Mouse (Mus musculus) activated CD4-positive, CD25-positive, alpha-beta regulatory T cell, adult 9 weeks (primary cell): Measurements from ENCODE around the gene Olfr102. TPM values are rescaled to one million over a fixed set of nuclear protein-coding genes. Genes with fewer than 3 reads are reported as not detected.

ENCODE experiments used
- polyA plus RNA-seq: library from polyadenylated mRNA; unstranded; fragments of 100-300 nt; shearing (Covaris generic); gene quantifications from one replicate; pipeline ENCODE4 v1.2.1, GENCODE M21; 2017

Gene Olfr102
- polyA plus RNA-seq = not detected

GRCm38 (mm10) chr17:37316954-37317353, at the start of gene Olfr102:
Olfr102 (minus strand) TSS chr17:37317054.

GRCm38 (mm10) chr17:37359282-37359681, 42.4 kb upstream of the Olfr102 start, which contains the start of gene Olfr104-ps:
Olfr104-ps (plus strand) TSS chr17:37359582.

GRCm38 (mm10) chr17:37339598-37339997, 22.7 kb upstream of the Olfr102 start, which contains the start of gene Olfr103:
Olfr103 (minus strand) TSS chr17:37339698.

GRCm38 (mm10) chr17:37304213-37304612, 12.6 kb downstream of the Olfr102 start, which contains the start of gene Olfr101:
Olfr101 (minus strand) TSS chr17:37304313.

GRCm38 (mm10) chr17:37283360-37283759, 33.5 kb downstream of the Olfr102 start, which contains the start of gene Olfr99:
Olfr99 (minus strand) TSS chr17:37283460.

GRCm38 (mm10) chr17:37270058-37270701, 46.7 kb downstream of the Olfr102 start, which contains the start of gene H2-M3:
H2-M3 (plus strand) TSS chr17:37270220.

GRCm38 (mm10) chr17:37263626-37264025, 53.2 kb downstream of the Olfr102 start, which contains the start of gene Olfr98:
Olfr98 (minus strand) TSS chr17:37263749.

Other genes with a start within 250 kb of the Olfr102 start
- not detected for gene Olfr90, start 228.6 kb downstream of the Olfr102 start, polyA plus RNA-seq
- gene Olfr91, start 218.8 kb downstream of the Olfr102 start, polyA plus RNA-seq = 0.07 TPM
- not detected for gene Olfr92, start 197.0 kb downstream of the Olfr102 start, polyA plus RNA-seq
- gene Olfr93, start 155.6 kb downstream of the Olfr102 start, polyA plus RNA-seq = not detected
- gene Ubd, start 123.2 kb downstream of the Olfr102 start, polyA plus RNA-seq = 0.70 TPM
- gene Olfr94, start 116.1 kb downstream of the Olfr102 start, polyA plus RNA-seq = not detected
- gene Olfr95, start 103.9 kb downstream of the Olfr102 start, polyA plus RNA-seq = not detected
- not detected for gene Olfr96, start 96.9 kb downstream of the Olfr102 start, polyA plus RNA-seq
- gene Olfr97, start 79.7 kb downstream of the Olfr102 start, polyA plus RNA-seq = not detected
- gene Olfr98, start 53.3 kb downstream of the Olfr102 start, polyA plus RNA-seq = not detected
- gene H2-M3, start 46.8 kb downstream of the Olfr102 start, polyA plus RNA-seq = 138 TPM
- 4.1 TPM for gene Olfr99, start 33.6 kb downstream of the Olfr102 start, polyA plus RNA-seq
- 0.10 TPM for gene Olfr101, start 12.7 kb downstream of the Olfr102 start, polyA plus RNA-seq
- not detected for gene Olfr103, start 22.6 kb upstream of the Olfr102 start, polyA plus RNA-seq
- gene Olfr104-ps, start 42.5 kb upstream of the Olfr102 start, polyA plus RNA-seq = not detected
- not detected for gene Olfr105-ps, start 62.0 kb upstream of the Olfr102 start, polyA plus RNA-seq
- gene Olfr106-ps, start 73.3 kb upstream of the Olfr102 start, polyA plus RNA-seq = not detected
- gene Olfr107, start 82.2 kb upstream of the Olfr102 start, polyA plus RNA-seq = not detected
- not detected for gene Olfr108, start 128.4 kb upstream of the Olfr102 start, polyA plus RNA-seq
- gene Olfr109, start 141.9 kb upstream of the Olfr102 start, polyA plus RNA-seq = not detected
- not detected for gene H2-M2, start 166.5 kb upstream of the Olfr102 start, polyA plus RNA-seq
- gene Olfr110, start 175.4 kb upstream of the Olfr102 start, polyA plus RNA-seq = not detected
- not detected for gene Olfr111, start 191.0 kb upstream of the Olfr102 start, polyA plus RNA-seq